Mouse (Mus musculus) cerebellum, adult 2 months (tissue): ENCODE results near the gene Grb10.

Source experiments
- CTCF ChIP-seq: fragments of 200-500 bp; IDR thresholded peaks from 2 replicates; pipeline ENCODE4 v1.5.1; 2011; ENCODE audit warnings: low read depth, mild to moderate bottlenecking, control low read depth, low read length, moderate library complexity, borderline replicate concordance; ENCODE audit not compliant: insufficient read depth
- POLR2A ChIP-seq: fragments of 200-500 bp; IDR thresholded peaks from 2 replicates; pipeline ENCODE4 v1.6.1; 2011; ENCODE audit warnings: low read length, control low read depth, borderline replicate concordance; ENCODE audit not compliant: insufficient read depth

- no peak for TF ChIP-seq CTCF
- TF ChIP-seq POLR2A, result no peak
These were observed 108.0 kb downstream of the Grb10 start for GRCm38 (mm10) chr11:11930527-11930926.
